11 mouse cellular contexts compared by ENCODE assay signal in genomic region chr11:5265764-5266163, GRCm38 (mm10).
"Had no signal": no experiment of that assay in that cellular context is flagged by ENCODE, and none has a peak within 500 bp of the region (broad histone marks: within the 10 kb centered on the region; RNA-seq: fewer than 3 reads in every experiment).

No protein-coding gene starts in this region.

- H3K9me3 ChIP-seq: limb, embryonic 12.5 days; liver, embryonic 13.5 days; midbrain, embryonic 12.5 days; neural tube, embryonic 13.5 days had no signal

- ATAC-seq: liver, postnatal 0 days; midbrain, embryonic 16.5 days had no signal

- DNase-seq: kidney, postnatal 36 days; liver; liver, embryonic 13.5 days; liver, postnatal 0 days; right cerebral cortex, postnatal 14 days; thymus, postnatal 4 days had no signal

- H3K36me3 ChIP-seq: limb, embryonic 12.5 days; liver, embryonic 13.5 days; midbrain, embryonic 12.5 days; neural tube, embryonic 13.5 days had no signal

- H3K27ac ChIP-seq: kidney, postnatal 0 days; limb, embryonic 12.5 days; liver, embryonic 13.5 days; midbrain, embryonic 12.5 days; neural tube, embryonic 13.5 days had no signal

- H3K27me3 ChIP-seq: neural tube, embryonic 13.5 days had no signal

- H3K4me3 ChIP-seq: limb, embryonic 12.5 days; liver, embryonic 13.5 days; midbrain, embryonic 12.5 days; neural tube, embryonic 13.5 days had no signal

- H3K4me2 ChIP-seq: limb, embryonic 12.5 days; liver, embryonic 13.5 days; midbrain, embryonic 12.5 days; neural tube, embryonic 13.5 days had no signal

- H3K9ac ChIP-seq: limb, embryonic 12.5 days; liver, embryonic 13.5 days; liver, postnatal 0 days; midbrain, embryonic 12.5 days; neural tube, embryonic 13.5 days had no signal
